Mouse (Mus musculus) limb, embryonic 14.5 days (tissue): ENCODE results near the gene Plekhh1. TPM values are rescaled to one million over a fixed set of nuclear protein-coding genes. Genes with fewer than 3 reads are reported as not detected.

Experiments
- ATAC-seq: fragments of 200-750 bp; cut with Nextera tagmentation; 2 replicates; pipeline ENCODE4 v1.8.0; 2017; ENCODE audit warnings: low read depth, moderate number of reproducible peaks, moderate TSS enrichment; ENCODE audit not compliant: low FRiP score
- DNase-seq: peaks from one replicate; pipeline ENCODE4 v3.0.0-alpha.2; 2015; ENCODE audit warnings: low spot score
- H3K27ac ChIP-seq: fragments of 300-500 bp; sonication (generic); replicated peaks from 2 replicates; pipeline ENCODE4 v1.5.1; 2014; ENCODE audit warnings: low read depth, mild to moderate bottlenecking, low read length, moderate library complexity, mixed read lengths
- H3K27me3 ChIP-seq: fragments of 300-500 bp; sonication (generic); 2 replicates; pipeline ENCODE4 v1.6.1; 2014; ENCODE audit warnings: low read length, mixed read lengths; ENCODE audit not compliant: control insufficient read depth, insufficient read depth
- H3K36me3 ChIP-seq: fragments of 300-500 bp; sonication (generic); 2 replicates; pipeline ENCODE4 v1.6.1; 2014; ENCODE audit warnings: mild to moderate bottlenecking, low read length, moderate library complexity, mixed read lengths; ENCODE audit not compliant: control insufficient read depth, insufficient read depth
- H3K4me1 ChIP-seq: fragments of 300-500 bp; sonication (generic); 2 replicates; pipeline ENCODE4 v1.6.1; 2014; ENCODE audit warnings: antibody characterized with exemption, low read length, mixed read lengths; ENCODE audit not compliant: control insufficient read depth, insufficient read depth
- H3K4me2 ChIP-seq: fragments of 300-500 bp; sonication (generic); replicated peaks from 2 replicates; pipeline ENCODE4 v1.6.1; 2014; ENCODE audit warnings: low read depth, mild to moderate bottlenecking, low read length, moderate library complexity; ENCODE audit not compliant: severe bottlenecking
- H3K4me3 ChIP-seq: fragments of 300-500 bp; sonication (generic); replicated peaks from 2 replicates; pipeline ENCODE4 v1.5.1; 2014; ENCODE audit warnings: low read length
- H3K9ac ChIP-seq: fragments of 300-500 bp; sonication (generic); 2 replicates; pipeline ENCODE4 v1.6.1; 2014; ENCODE audit warnings: mild to moderate bottlenecking, low read depth, low read length, moderate library complexity; ENCODE audit not compliant: severe bottlenecking
- H3K9me3 ChIP-seq: fragments of 300-500 bp; sonication (generic); 2 replicates; pipeline ENCODE4 v1.6.1; 2016; ENCODE audit warnings: low read length; ENCODE audit not compliant: control insufficient read depth
- POLR2A ChIP-seq: fragments of 200-500 bp; IDR thresholded peaks from 2 replicates; pipeline ENCODE4 v1.8.0; 2012; ENCODE audit warnings: inconsistent platforms, mild to moderate bottlenecking, moderate library complexity, borderline replicate concordance; ENCODE audit not compliant: insufficient read depth, insufficient read length; ENCODE audit errors: extremely low read depth
- WGBS: fragments of 180-500 bp; shearing (Covaris S2); extraction: QIAGEN DNeasy Blood & Tissue Kit; methylation state at CpG from one replicate; pipeline ENCODE4 v1.1.7; 2014; 5-methylcytosine and 5-hydroxymethylcytosine counted together
- polyA plus RNA-seq, 2 experiments: library from polyadenylated mRNA; depleted of rRNA in 1 of 2; stranded (reverse) in 1 of 2; unstranded in 1 of 2; fragments of >200 nt; fragmentation: Nextera tagmentation in 1 of 2; extraction: Ambion mirVana in 1 of 2; gene quantifications; 2 replicates each; pipeline versions ENCODE4 v1.2.1 to v1.2.3; 2012 to 2014

Gene Plekhh1
- polyA plus RNA-seq, 2 experiments, result 2.5 to 4.9 TPM

- H3K9ac ChIP-seq, result no peak overlapping the region
- H3K27me3 ChIP-seq, result no peaks in the 10 kb centered on the region
- no peak overlapping the region for H3K4me2 ChIP-seq
- H3K27ac ChIP-seq, result no peak overlapping the region
- H3K4me1 ChIP-seq, result peaks cover 5% of the 10 kb centered on the region; the same call in 1 of the 2 replicates
- no peak for DNase-seq
- H3K36me3 ChIP-seq, result no peaks in the 10 kb centered on the region
- TF ChIP-seq POLR2A, result no peak
- no peak for ATAC-seq
- WGBS, result 88% methylated on average over 1 of the region's 1 CpGs
- H3K9me3 ChIP-seq, result no peaks in the 10 kb centered on the region
- H3K4me3 ChIP-seq, result no peak overlapping the region
Measured at GRCm38 (mm10) chr12:79048898-79049297, 19.9 kb downstream of the Plekhh1 start.

DNA sequence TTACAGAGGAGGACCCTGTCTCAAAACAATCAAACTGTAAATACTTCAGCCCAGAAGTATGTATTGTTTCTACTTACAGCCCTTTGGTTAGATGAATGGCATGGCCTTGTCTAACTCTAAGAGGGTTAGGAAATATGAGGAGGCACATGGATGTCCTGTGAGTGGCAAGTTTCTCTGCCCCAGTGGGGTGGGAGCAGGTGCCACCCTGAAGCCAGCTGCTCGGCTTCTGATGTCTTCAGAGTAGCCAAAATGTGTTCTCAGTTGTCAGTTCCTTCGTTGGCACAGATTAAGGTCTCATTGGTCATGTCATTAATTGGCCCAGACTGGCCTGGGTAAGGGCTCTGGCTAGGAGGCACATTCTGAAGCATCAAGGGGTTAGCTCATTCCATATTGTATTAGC, 20.8 kb downstream of the Plekhh1 start:
- TF ChIP-seq POLR2A, result no peak
- H3K4me3 ChIP-seq, result no peak overlapping the region
- ATAC-seq, result no peak

DNA sequence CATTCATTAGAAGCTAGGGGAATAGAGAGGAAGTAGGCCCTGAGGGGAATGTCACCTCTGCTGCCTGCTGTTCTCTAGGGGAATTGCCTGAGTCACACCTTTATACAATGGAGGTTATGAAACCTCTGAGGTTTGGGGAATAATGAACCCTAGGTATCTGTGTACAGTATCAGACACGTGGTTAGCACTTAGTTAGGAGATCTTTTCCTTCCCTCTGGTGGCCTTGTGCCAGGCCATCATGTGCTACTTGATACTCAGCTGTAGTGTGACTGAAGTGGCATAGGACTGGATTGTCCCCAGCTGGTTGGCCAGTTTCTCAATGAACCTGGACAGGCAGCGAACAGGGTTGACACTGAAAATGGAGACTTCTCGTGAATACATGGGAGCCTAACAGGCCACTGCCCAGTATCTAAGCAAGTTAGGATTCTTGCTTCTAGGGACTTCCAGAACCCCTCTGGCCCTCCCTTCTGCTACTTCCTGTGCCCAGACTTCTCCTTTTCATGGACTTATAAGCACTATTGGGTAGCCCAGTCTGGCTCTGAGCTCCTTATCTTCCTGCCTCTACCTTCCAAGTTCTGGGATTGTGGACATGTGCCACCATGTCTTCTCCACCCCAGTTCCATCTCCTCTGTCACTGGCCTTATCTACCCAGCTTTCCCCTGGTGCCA, 21.7 kb downstream of the Plekhh1 start:
- no peak overlapping the region for H3K27ac ChIP-seq
- H3K4me2 ChIP-seq, result no peak overlapping the region
- no peaks in the 10 kb centered on the region for H3K36me3 ChIP-seq
- H3K27me3 ChIP-seq, result no peaks in the 10 kb centered on the region
- no peak overlapping the region for H3K4me3 ChIP-seq
- no peaks in the 10 kb centered on the region for H3K4me1 ChIP-seq
- TF ChIP-seq POLR2A, result no peak
- DNase-seq (no peak), ATAC-seq (no peak)
- no peak overlapping the region for H3K9ac ChIP-seq
- 77% methylated on average over 3 of the region's 3 CpGs for WGBS
- no peaks in the 10 kb centered on the region for H3K9me3 ChIP-seq

More for the DNA sequence above, 20.8 kb downstream of the Plekhh1 start:
- no peak for DNase-seq
- 75% methylated on average over 2 of the region's 2 CpGs for WGBS
- Histone ChIP-seq H3K9ac (no peak overlapping the region), H3K9me3 (no peaks in the 10 kb centered on the region), H3K4me1 (peaks cover 3% of the 10 kb centered on the region; the same call in 1 of the 2 replicates), H3K4me2 (no peak overlapping the region), H3K27me3 (no peaks in the 10 kb centered on the region), H3K27ac (no peak overlapping the region), H3K36me3 (no peaks in the 10 kb centered on the region)

GRCm38 (mm10) chr12:79052073-79052472, 23.1 kb downstream of the Plekhh1 start:
- no peak for TF ChIP-seq POLR2A
- Histone ChIP-seq H3K27ac (no peak overlapping the region), H3K4me3 (no peak overlapping the region), H3K9ac (no peak overlapping the region), H3K27me3 (no peaks in the 10 kb centered on the region), H3K4me2 (no peak overlapping the region), H3K9me3 (no peaks in the 10 kb centered on the region), H3K4me1 (no peaks in the 10 kb centered on the region), H3K36me3 (no peaks in the 10 kb centered on the region)
- ATAC-seq, result no peak
- DNase-seq, result no peak
- 89% methylated on average over 2 of the region's 2 CpGs for WGBS

GRCm38 (mm10) chr12:79055276-79055675, 26.3 kb downstream of the Plekhh1 start:
- DNase-seq, result no peak
- WGBS, result 93% methylated on average over 7 of the region's 7 CpGs
- no peak for TF ChIP-seq POLR2A

More at GRCm38 (mm10) chr12:79055276-79055675, 26.3 kb downstream of the Plekhh1 start:
- H3K4me2 ChIP-seq, result no peak overlapping the region
- H3K4me1 ChIP-seq, result no peaks in the 10 kb centered on the region
- ATAC-seq, result no peak
- H3K9me3 ChIP-seq, result no peaks in the 10 kb centered on the region
- H3K36me3 ChIP-seq, result no peaks in the 10 kb centered on the region
- H3K27ac ChIP-seq, result no peak overlapping the region
- H3K9ac ChIP-seq, result no peak overlapping the region
- H3K4me3 ChIP-seq, result no peak overlapping the region
- H3K27me3 ChIP-seq, result no peaks in the 10 kb centered on the region
